Mouse (Mus musculus) liver, embryonic 14.5 days (tissue): ENCODE measurements around the gene Gm10762. TPM values are rescaled to one million over a fixed set of nuclear protein-coding genes. Genes with fewer than 3 reads are reported as not detected.

Experiments used
- ATAC-seq: fragments of 200-750 bp; cut with Nextera tagmentation; 2 replicates; pipeline ENCODE4 v1.8.0; 2017; ENCODE audit warnings: moderate number of reproducible peaks, mild to moderate bottlenecking, moderate library complexity; ENCODE audit not compliant: insufficient read depth
- DNase-seq, 3 experiments: peaks; one replicate each; pipeline ENCODE4 v3.0.0-alpha.2; 2012 to 2013; ENCODE audit warnings: low read depth in 3 of 3, low spot score in 3 of 3
- H3K27ac ChIP-seq: fragments of 300-500 bp; sonication (generic); 2 replicates; pipeline ENCODE4 v1.5.1; 2014; ENCODE audit warnings: moderate library complexity, mild to moderate bottlenecking, control low read depth, inconsistent platforms
- H3K27me3 ChIP-seq: fragments of 300-500 bp; sonication (generic); 2 replicates; pipeline ENCODE4 v1.6.1; 2014; ENCODE audit warnings: mild to moderate bottlenecking, low read length, moderate library complexity; ENCODE audit not compliant: control insufficient read depth, insufficient read depth
- H3K36me3 ChIP-seq: fragments of 300-500 bp; sonication (generic); replicated peaks from 2 replicates; pipeline ENCODE4 v1.6.1; 2014; ENCODE audit warnings: low read depth; ENCODE audit not compliant: control insufficient read depth, insufficient read depth
- H3K4me1 ChIP-seq, 2 experiments: fragments of 200-500 bp in 1 of 2; fragments of 300-500 bp in 1 of 2; sonication (generic) in 1 of 2; replicated peaks; 2 replicates each; pipeline ENCODE4 v1.6.1; 2012 to 2014; ENCODE audit warnings: antibody characterized with exemption in 1 of 2, inconsistent platforms in 1 of 2, low read length in 1 of 2; ENCODE audit not compliant: control insufficient read depth in 2 of 2, insufficient read depth in 2 of 2
- H3K4me2 ChIP-seq: fragments of 300-500 bp; sonication (generic); 2 replicates; pipeline ENCODE4 v1.6.1; 2014; ENCODE audit warnings: low read depth, mild to moderate bottlenecking, control low read depth, moderate library complexity
- H3K4me3 ChIP-seq, 2 experiments: fragments of 200-500 bp in 1 of 2; fragments of 300-500 bp in 1 of 2; sonication (generic) in 1 of 2; 2 replicates each; pipeline ENCODE4 v1.5.1; 2012 to 2014; ENCODE audit warnings: low read depth in 2 of 2, low read length in 2 of 2, mild to moderate bottlenecking in 2 of 2, control low read depth in 1 of 2, inconsistent platforms in 1 of 2, moderate library complexity in 1 of 2; ENCODE audit not compliant: insufficient read depth in 1 of 2
- H3K9ac ChIP-seq: fragments of 300-500 bp; sonication (generic); replicated peaks from 2 replicates; pipeline ENCODE4 v1.6.1; 2014; ENCODE audit warnings: mild to moderate bottlenecking, control low read depth, moderate library complexity
- H3K9me3 ChIP-seq: fragments of 300-500 bp; sonication (generic); 2 replicates; pipeline ENCODE4 v1.6.1; 2016; ENCODE audit warnings: low read length, mixed read lengths; ENCODE audit not compliant: control insufficient read depth
- CTCF ChIP-seq: IDR thresholded peaks from 2 replicates; pipeline ENCODE4 v1.5.1; 2016; ENCODE audit warnings: antibody characterized with exemption, low read depth, control low read depth
- EP300 ChIP-seq: IDR thresholded peaks from 2 replicates; pipeline ENCODE4 v1.6.1; 2016; ENCODE audit warnings: antibody characterized with exemption, low read depth
- WGBS: fragments of 180-500 bp; shearing (Covaris S2); extraction: QIAGEN DNeasy Blood & Tissue Kit; methylation state at CpG from one replicate; pipeline ENCODE4 v1.1.7; 2014; ENCODE audit not compliant: insufficient replicate concordance; 5-methylcytosine and 5-hydroxymethylcytosine counted together
- microRNA-seq: library from miRNA; unstranded; fragments of <30 nt; microRNA quantifications from one replicate; pipeline ENCODE4, GENCODE M21; 2016
- polyA plus RNA-seq, 2 experiments: library from polyadenylated mRNA; depleted of rRNA in 1 of 2; stranded (reverse) in 1 of 2; unstranded in 1 of 2; fragments of >200 nt; fragmentation: Nextera tagmentation in 1 of 2; extraction: Ambion mirVana in 1 of 2; gene quantifications; 2 replicates each; pipeline versions ENCODE4 v1.2.1 to v1.2.3; 2012 to 2014

Gene Gm10762
- polyA plus RNA-seq, 2 experiments = 1.8 to 2.4 TPM

- Histone ChIP-seq H3K4me1 (no peaks in the 10 kb centered on the region), H3K9me3 (no peaks in the 10 kb centered on the region), H3K36me3 (peaks cover 8% of the 10 kb centered on the region), H3K4me3 (no peak overlapping the region), H3K4me2 (no peak overlapping the region), H3K27me3 (no peaks in the 10 kb centered on the region), H3K9ac (no peak overlapping the region), H3K27ac (no peak overlapping the region)
- DNase-seq = no peak
- ATAC-seq = no peak
- no peak for TF ChIP-seq CTCF
- no peak for TF ChIP-seq EP300
These were observed 36.8 kb downstream of the Gm10762 start for GRCm38 (mm10) chr2:128930704-128931103.

GRCm38 (mm10) chr2:128928446-128928845, 39.1 kb downstream of the Gm10762 start:
- Histone ChIP-seq H3K4me2 (no peak overlapping the region), H3K9me3 (no peaks in the 10 kb centered on the region), H3K4me3 (no peak overlapping the region), H3K9ac (no peak overlapping the region), H3K27me3 (no peaks in the 10 kb centered on the region), H3K27ac (no peak overlapping the region), H3K36me3 (peaks cover 9% of the 10 kb centered on the region; the same call in 1 of the 2 replicates), H3K4me1 (no peaks in the 10 kb centered on the region)
- 68% methylated on average over 3 of the region's 3 CpGs for WGBS
- ATAC-seq (no peak), DNase-seq (no peak)
- TF ChIP-seq EP300 = no peak
- TF ChIP-seq CTCF = no peak

- H3K9ac ChIP-seq = no peak overlapping the region
- TF ChIP-seq EP300 = no peak
- no peak for TF ChIP-seq CTCF
- 71% methylated on average over 4 of the region's 4 CpGs for WGBS
- no peak overlapping the region for H3K4me2 ChIP-seq
- H3K27ac ChIP-seq = no peak overlapping the region
- no peak for ATAC-seq
- H3K27me3 ChIP-seq = no peaks in the 10 kb centered on the region
- no peaks in the 10 kb centered on the region for H3K9me3 ChIP-seq
- H3K4me3 ChIP-seq = no peak overlapping the region
- no peak for DNase-seq
- H3K4me1 ChIP-seq = no peaks in the 10 kb centered on the region
- peaks cover 5% of the 10 kb centered on the region; the same call in 1 of the 2 replicates for H3K36me3 ChIP-seq
These were observed 42.7 kb downstream of the Gm10762 start for GRCm38 (mm10) chr2:128924799-128925198.

Small RNAs within 50 kb of the gene (microRNA-seq; reads per million reads assigned to microRNA genes)
- gene Gm22859 = not detected

Other genes starting within 250 kb of the Gm10762 start
- 3.0 and 4.2 TPM in 2 replicates for gene Tmem87b, start 149.6 kb downstream of the Gm10762 start, polyA plus RNA-seq (2012; rRNA removed)
- 6.7 and 7.6 TPM in 2 replicates for gene Tmem87b, start 149.6 kb downstream of the Gm10762 start, polyA plus RNA-seq (2014; fragmentation: Nextera tagmentation; extraction: Ambion mirVana)
- 0.15 and 0.17 TPM in 2 replicates for gene Fbln7, start 104.7 kb downstream of the Gm10762 start, polyA plus RNA-seq (2012; rRNA removed)
- 0.33 TPM in 2 replicates for gene Fbln7, start 104.7 kb downstream of the Gm10762 start, polyA plus RNA-seq (2014; fragmentation: Nextera tagmentation; extraction: Ambion mirVana)
- gene Zc3h8, start 23.6 kb downstream of the Gm10762 start, polyA plus RNA-seq (2012; rRNA removed) = 1.4 and 2.6 TPM in 2 replicates
- gene Zc3h8, start 23.6 kb downstream of the Gm10762 start, polyA plus RNA-seq (2014; fragmentation: Nextera tagmentation; extraction: Ambion mirVana) = 2.4 and 3.0 TPM in 2 replicates
- gene Zc3h6, start 323 bp downstream of the Gm10762 start, polyA plus RNA-seq (2012; rRNA removed) = 0.49 and 0.56 TPM in 2 replicates
- 0.75 and 0.76 TPM in 2 replicates for gene Zc3h6, start 323 bp downstream of the Gm10762 start, polyA plus RNA-seq (2014; fragmentation: Nextera tagmentation; extraction: Ambion mirVana)
- gene Vinac1, start 80.4 kb upstream of the Gm10762 start, polyA plus RNA-seq (2012; rRNA removed) = 0.01 and 0.03 TPM in 2 replicates
- 0.04 TPM in 1 of 2 replicates, not detected in the other for gene Vinac1, start 80.4 kb upstream of the Gm10762 start, polyA plus RNA-seq (2014; fragmentation: Nextera tagmentation; extraction: Ambion mirVana)
- 1.1 and 1.2 TPM in 2 replicates for gene Ttl, start 98.2 kb upstream of the Gm10762 start, polyA plus RNA-seq (2012; rRNA removed)
- gene Ttl, start 98.2 kb upstream of the Gm10762 start, polyA plus RNA-seq (2014; fragmentation: Nextera tagmentation; extraction: Ambion mirVana) = 1.5 TPM in 2 replicates
- 11.6 and 14.0 TPM in 2 replicates for gene Polr1b, start 133.3 kb upstream of the Gm10762 start, polyA plus RNA-seq (2012; rRNA removed)
- 5.3 and 6.5 TPM in 2 replicates for gene Polr1b, start 133.3 kb upstream of the Gm10762 start, polyA plus RNA-seq (2014; fragmentation: Nextera tagmentation; extraction: Ambion mirVana)
- gene Chchd5, start 162.0 kb upstream of the Gm10762 start, polyA plus RNA-seq (2012; rRNA removed) = 9.2 and 12.8 TPM in 2 replicates
- 9.1 and 11.6 TPM in 2 replicates for gene Chchd5, start 162.0 kb upstream of the Gm10762 start, polyA plus RNA-seq (2014; fragmentation: Nextera tagmentation; extraction: Ambion mirVana)
- 37.7 and 50.7 TPM in 2 replicates for gene Slc20a1, start 231.0 kb upstream of the Gm10762 start, polyA plus RNA-seq (2012; rRNA removed)
- gene Slc20a1, start 231.0 kb upstream of the Gm10762 start, polyA plus RNA-seq (2014; fragmentation: Nextera tagmentation; extraction: Ambion mirVana) = 42.7 and 49.2 TPM in 2 replicates